Mouse (Mus musculus): ENCODE results near the gene Wdr91. TPM values are rescaled to one million over a fixed set of nuclear protein-coding genes. Genes with fewer than 3 reads are reported as not detected.

Wdr91 gene
- total RNA-seq, 1 experiment from 2014 or later, result 23.2 TPM

DNA sequence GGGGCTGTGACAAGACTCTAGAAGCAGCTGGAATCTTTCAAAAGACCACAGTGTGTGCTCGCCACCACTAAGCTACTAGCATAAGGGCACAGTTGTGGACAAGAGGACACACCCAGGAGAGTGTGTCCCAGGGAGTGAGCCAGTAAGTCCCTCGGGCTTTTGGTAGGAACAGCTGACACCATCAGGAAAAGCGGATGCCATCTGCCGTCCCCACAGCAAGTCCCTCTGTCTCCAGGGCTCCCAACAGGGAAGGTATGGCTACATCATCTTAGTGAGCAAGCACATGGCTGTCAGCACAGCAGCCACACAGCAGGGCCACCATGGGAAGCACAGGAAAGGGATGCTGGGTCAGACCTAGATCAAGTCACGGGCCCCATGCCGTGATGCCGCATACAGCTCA, 15.1 kb downstream of the Wdr91 start:
- no peak for ATAC-seq (replicated peaks; ENCODE audit: insufficient number of reproducible peaks, low FRiP score, low TSS enrichment, poor library complexity, severe bottlenecking)

DNA sequence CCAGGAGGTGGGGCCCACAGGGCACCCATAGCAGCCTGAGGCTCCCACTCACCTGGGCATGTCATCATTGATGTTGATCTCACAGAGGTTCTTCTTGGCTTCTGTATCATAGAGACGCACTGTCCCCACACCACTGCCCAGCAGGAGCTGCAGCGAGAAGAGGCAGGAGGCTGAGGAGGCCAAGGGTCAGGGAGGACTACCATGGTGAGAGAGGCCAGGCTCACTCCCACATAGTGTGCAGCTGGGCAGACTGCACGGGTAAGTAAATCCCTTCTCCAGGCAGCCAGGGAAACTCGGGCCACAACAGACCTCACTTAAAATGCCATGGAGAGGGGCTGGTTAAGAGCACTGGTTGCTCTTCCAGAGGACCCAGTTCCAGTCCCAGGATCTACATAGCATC, 21.5 kb downstream of the Wdr91 start:
- ATAC-seq (replicated peaks; ENCODE audit: insufficient number of reproducible peaks, low FRiP score, low TSS enrichment, poor library complexity, severe bottlenecking), result no peak

DNA sequence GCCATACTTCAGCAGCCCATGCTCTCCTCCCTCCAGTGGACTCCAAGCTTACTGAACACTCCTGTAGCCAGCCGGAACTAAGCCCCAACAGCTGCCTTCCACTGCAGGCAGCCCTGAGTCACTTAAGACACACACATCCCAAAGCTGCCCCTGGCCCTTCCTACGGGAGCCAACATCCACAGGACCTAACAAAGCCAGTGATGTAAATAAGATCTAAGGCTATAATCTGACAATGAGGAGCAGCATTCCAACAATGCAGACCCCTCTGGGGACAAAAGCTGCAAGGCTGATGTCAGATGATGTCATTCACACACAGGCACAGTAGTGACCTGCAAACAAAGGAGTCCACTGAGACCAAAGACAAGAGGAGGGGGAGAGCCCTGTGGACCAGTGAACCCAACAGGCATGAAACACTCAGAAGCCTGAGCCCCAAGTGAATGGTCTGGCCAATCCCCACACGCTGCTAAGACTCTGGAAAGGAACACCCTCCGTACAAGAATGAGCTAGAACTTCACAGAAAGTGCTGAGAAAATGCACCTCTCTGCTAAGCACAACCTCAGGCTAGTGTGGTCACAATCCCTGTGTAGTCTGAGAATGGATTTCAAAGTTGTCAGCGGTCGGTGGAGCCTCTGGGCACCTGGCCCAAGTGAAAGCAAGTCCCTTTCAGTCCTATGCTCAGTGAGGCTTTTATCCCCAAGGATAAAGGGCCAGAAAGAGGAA, 23.4 kb downstream of the Wdr91 start:
- ATAC-seq (replicated peaks; ENCODE audit: insufficient number of reproducible peaks, low FRiP score, low TSS enrichment, poor library complexity, severe bottlenecking), result no peak

DNA sequence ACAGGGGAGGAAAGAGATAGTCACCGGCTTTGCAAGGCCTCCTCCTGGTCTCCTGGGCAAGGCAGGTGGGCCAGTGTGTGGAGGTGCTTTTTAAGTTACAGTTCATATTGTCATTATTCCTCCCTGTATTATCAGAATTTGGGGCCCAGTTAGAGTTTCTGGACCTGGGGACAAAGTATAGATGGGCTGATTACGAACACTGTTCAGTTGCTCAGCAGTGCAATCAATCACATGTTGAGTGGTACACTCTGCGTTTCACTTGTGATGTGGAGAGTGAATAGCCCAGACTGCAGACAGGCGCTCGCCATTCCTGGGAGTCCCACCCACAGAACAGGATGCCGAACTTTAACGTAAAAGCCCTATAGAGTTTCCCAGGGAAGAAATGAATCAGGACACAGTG, 26.0 kb downstream of the Wdr91 start:
- ATAC-seq (replicated peaks; ENCODE audit: insufficient number of reproducible peaks, low FRiP score, low TSS enrichment, poor library complexity, severe bottlenecking), result no peak

DNA sequence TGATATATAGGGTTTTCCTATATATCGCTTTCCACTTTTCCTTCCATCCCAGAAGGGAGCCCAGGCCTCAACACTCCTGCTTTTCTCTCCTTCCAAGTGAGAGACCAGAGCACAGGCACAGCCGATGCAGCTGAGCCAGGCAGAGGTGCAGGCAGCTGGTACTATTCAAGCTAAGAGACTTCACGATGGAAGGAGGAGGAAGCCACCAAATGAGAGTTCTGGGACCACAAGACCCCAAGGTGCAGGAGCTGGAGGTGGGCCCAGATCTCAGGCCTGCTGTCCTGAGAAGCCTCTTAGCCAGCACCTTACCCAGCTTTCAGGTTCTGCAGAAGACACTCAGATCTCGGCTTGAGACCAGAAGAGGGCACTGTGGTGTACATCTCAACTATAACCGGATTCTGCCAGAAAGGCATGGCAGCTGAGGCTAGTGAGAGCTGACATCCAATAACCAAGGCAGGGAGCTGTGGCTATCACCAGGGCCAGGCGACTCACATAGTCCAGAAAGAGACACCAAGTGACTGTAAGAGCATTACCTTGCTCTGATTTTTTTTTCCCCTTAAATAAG, 30.7 kb downstream of the Wdr91 start:
- no peak for ATAC-seq (replicated peaks; ENCODE audit: insufficient number of reproducible peaks, low FRiP score, low TSS enrichment, poor library complexity, severe bottlenecking)

DNA sequence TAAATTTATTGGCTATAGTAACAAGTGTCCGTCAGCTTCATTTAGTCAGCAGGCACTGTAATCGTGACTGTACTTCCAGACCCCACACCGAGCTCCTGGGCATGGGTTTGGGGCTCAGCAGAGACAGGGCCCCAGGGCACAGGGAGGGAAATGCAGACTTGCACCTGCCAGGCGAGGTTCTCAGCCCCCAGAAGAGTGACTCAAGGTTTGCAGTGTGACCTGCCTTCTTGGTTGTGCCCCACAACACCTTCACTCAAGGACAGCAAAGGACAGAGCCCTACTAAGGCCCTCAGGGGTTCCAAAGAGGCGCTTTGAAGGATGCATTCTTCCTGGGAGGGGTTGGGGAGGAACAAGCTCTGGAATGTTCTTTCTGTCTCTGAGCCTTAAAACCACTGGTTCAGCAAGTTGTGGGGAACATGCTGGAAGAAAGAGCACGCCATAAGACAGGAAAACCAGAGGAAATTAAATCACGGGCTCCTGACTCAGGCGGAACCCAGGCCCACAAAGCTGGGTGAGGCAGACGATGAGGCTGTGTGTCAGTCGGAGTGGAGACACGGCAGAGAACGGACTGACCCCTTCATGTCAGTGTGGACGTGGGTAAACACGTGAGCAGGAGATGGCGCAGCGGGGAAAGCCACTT, 31.5 kb downstream of the Wdr91 start:
- ATAC-seq (replicated peaks; ENCODE audit: insufficient number of reproducible peaks, low FRiP score, low TSS enrichment, poor library complexity, severe bottlenecking), result no peak

DNA sequence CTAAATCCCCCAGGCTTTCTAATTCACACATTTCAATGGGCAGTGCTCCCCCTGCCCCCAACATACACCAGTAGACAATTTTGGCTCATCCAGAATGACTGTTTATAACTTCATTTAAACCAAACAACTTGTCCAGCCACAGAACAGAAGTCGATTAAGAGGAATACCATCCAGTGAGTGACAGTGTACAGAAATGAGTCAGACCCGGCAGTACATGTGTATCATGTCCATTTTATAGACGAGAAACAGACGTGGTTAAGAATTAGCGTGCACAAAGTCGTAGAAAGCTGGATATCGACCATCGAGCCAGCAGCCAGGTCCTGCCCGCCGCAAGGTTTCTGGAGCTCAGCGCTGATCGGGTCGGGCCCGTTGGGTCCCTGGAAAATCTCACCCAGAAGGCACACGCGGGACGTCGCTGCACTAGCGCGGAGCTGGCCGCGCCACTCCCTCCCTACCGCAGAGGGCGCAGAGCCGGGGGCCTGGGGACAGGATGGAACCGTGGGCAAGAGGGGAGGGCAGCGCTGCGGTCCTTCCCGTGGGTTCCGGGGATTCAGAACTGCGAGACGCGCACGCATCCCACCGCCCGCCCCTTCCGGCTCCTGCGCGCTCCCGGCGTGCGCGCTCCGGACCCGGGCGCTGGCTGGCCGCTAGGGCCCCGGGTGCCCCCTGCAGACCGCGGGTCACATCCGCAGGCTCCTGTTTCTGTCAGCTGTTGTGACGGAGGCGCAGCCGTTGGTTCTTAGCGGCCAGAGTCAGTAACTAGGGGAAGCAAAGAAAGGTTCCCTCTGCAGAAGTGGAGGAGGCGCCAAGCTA, 33.0 kb downstream of the Wdr91 start, which contains the start of gene Cyren:
Cyren (minus strand) TSS at position 552 of the 813 bp plus-strand sequence.
- peak; percentile 82 for ATAC-seq (replicated peaks; ENCODE audit: insufficient number of reproducible peaks, low FRiP score, low TSS enrichment, poor library complexity, severe bottlenecking)

DNA sequence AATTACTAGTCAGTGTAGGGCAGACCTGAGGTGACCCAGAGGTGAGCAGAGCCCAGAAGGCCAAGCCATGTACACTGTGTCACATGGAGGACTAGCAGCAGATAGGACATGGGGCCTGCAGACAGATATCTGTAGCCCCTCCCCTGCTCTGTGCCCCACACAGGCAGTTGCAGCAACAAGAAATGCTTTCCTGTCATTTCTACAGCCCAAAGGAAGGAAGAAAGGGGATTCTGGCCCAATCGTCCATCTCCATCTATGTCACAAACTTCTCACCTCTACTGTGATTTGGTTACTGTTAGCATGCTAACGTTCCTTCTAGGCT, 33.9 kb downstream of the Wdr91 start:
- ATAC-seq (replicated peaks; ENCODE audit: insufficient number of reproducible peaks, low FRiP score, low TSS enrichment, poor library complexity, severe bottlenecking), result no peak

DNA sequence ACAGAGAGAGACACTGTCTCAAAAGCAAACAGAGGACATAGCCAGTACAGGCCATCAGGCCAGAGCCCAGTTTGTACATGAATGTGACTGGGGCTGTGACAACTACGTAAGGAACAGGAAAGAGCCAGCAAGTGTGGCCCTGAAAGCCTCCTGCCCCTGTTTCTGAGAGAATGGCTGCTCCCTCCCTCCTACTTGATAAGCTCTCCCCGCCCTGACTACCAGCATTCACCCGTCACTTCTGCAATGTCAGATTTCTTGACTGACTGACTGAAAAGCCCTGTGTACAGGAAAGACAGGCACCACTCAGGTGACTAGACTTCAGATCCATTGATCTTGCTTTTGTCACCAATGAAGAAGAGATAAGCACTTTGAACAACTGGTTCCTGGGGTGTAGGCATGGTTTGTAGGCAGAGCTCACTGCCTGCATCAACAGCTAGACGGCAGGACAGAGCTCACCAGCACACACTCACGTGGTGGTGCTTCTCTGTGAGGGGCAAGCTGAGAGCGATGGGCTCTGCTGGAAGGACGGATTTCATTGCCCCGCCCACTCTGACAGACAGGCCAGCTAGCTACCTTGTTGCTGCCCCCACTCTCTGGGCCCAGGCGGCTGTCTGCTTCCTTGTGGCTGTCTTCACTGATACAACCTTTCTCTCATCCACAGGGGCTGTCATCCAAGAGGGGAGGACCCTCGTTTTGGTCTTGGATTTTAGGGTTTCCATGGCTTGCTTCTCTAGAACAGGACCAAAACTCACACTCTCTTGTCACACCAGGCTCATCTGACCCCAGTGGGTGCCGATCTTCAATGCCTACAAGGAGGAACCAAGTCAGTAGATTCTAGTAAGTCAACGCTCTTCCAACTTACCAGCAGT, 34.5 kb downstream of the Wdr91 start:
- ATAC-seq (replicated peaks; ENCODE audit: insufficient number of reproducible peaks, low FRiP score, low TSS enrichment, poor library complexity, severe bottlenecking), result no peak

DNA sequence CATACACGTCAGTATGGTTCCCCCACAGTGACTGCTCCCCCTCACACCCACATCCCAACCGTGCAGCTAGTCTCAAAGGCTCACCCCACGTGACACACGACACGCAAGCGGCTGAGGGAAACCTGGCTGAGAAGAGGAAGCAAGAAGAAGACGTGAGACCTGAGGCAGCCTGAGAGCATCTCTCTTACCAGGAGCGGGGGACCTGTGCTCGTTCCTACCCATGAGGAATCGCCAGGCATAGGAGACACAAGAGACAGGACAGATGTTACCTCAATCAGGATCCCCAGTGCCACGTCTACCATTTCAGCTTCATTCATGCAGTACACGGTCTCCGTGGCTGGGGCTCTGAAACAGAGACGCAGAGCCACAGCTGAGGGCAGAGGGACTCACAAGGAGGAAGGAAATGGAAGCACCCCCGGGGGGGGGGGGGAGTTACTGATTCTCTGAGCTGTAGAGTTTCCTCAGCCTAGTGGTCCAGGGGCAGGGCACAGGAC, 35.4 kb downstream of the Wdr91 start:
- ATAC-seq (replicated peaks; ENCODE audit: insufficient number of reproducible peaks, low FRiP score, low TSS enrichment, poor library complexity, severe bottlenecking), result peak; percentile 20

DNA sequence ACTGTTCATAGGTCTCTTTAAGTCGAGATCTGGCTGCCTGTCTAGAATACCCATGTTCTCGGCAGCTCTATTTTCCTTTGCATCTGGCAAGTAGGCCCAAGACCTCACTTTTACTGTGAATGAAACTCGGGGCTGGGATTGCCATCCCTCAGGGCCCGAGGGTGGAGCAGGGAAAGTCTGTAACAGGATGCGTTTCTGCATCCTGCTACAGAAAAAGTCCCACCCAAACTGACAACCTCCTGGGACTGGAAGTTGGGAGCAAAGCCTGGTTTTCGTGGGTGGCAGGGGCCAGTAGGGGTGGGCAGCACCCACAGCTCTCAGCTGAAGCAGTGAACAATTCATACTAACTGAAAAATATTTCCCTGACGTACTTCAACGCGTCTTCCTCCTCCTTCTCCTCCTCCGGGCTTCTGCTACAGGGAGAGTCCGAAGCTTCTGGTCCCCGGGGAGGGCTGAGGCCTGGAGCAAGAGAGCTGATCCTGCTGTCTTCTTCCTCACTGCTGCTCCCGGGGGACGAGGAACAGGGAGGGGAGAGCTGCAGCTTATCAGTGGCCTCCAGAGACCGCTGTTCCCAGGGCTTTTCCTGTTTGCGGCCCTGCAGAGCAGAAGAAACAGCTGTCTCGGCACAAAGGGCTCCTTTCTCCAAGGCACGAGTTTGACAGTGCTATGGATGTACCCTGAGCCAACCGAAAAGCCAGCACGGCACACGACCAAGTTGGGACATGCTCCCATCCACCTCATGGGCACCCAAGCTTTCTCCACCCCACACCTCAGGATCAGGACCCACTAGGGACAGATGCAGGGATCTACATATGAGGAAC, 36.4 kb downstream of the Wdr91 start:
- no peak for ATAC-seq (replicated peaks; ENCODE audit: insufficient number of reproducible peaks, low FRiP score, low TSS enrichment, poor library complexity, severe bottlenecking)

DNA sequence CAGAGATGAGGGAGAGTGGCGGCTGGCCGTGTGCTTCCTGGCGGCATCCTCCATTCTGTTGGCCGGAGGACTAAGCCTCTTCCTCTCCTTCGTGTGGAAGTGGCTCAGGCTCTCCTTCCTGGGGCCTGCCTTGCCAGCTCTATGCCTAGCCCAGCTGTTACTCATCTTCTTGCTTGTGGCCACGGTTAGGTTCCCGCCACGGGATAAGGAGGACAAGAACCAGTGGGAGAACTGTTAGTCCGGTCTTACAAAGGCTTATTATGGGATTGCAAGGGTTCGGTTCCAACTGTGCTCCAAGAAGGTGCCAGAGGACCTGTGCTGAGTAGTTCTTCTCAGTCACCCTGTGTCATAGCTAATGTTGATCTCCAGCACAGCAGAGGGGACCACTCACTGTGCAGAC, 37.8 kb downstream of the Wdr91 start:
- no peak for ATAC-seq (replicated peaks; ENCODE audit: insufficient number of reproducible peaks, low FRiP score, low TSS enrichment, poor library complexity, severe bottlenecking)

DNA sequence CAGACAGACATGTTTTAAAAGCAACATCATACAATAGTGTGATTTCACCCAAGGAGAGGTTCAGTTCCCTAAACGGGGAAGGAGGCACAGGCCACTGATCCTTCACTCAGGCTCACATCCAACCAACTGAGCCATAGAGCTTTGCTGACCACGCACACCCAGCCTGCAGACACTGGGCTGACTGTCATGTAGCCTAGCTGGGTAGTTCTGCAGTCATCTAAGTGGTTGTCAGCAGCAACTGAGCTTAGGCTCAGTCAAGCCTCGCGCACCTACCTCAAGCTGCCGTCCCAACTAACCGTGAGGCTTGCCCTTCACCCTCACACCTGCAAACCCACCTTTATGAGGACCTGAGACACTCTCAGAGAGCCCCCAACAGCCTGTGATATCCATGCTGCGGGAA, 38.7 kb downstream of the Wdr91 start:
- no peak for ATAC-seq (replicated peaks; ENCODE audit: insufficient number of reproducible peaks, low FRiP score, low TSS enrichment, poor library complexity, severe bottlenecking)

DNA sequence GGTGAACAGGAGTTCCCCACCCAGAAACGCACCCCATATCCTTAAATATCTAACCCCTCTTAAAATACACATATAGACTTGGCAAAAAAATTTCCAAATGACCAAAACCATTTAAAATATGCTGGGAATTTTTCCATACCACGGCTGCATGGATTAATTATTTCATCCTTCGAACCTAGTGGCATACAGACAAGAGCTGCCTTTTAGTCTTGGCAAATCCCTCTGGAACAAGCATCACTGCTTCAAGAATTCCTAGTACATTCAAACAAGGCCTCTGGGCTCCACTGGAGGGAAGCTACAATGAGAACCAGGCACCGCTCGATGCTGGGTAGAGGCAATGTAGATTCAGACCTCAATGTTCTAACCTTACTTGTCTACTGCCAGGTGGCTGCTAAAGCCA, 40.0 kb downstream of the Wdr91 start:
- ATAC-seq (replicated peaks; ENCODE audit: insufficient number of reproducible peaks, low FRiP score, low TSS enrichment, poor library complexity, severe bottlenecking), result no peak

DNA sequence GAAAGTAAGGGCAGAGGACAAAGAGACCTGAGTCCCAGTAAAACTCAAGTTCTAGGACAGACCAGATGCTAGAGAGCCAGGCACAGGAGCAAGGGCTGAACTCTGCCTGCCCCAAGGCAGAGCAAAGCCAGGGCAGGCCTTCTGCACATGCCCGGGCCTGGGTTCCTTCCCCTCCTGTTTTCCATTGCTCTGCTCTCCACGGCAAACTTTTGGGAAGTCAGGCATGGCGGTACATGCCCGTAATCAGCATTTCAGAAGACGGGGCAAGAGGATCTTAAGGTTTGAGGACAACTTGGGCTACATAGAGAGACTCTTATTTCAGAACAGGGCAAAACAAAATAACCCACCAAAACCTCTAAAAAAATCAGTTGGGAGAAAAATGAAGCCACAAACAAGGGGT, 40.5 kb downstream of the Wdr91 start:
- ATAC-seq (replicated peaks; ENCODE audit: insufficient number of reproducible peaks, low FRiP score, low TSS enrichment, poor library complexity, severe bottlenecking), result no peak

DNA sequence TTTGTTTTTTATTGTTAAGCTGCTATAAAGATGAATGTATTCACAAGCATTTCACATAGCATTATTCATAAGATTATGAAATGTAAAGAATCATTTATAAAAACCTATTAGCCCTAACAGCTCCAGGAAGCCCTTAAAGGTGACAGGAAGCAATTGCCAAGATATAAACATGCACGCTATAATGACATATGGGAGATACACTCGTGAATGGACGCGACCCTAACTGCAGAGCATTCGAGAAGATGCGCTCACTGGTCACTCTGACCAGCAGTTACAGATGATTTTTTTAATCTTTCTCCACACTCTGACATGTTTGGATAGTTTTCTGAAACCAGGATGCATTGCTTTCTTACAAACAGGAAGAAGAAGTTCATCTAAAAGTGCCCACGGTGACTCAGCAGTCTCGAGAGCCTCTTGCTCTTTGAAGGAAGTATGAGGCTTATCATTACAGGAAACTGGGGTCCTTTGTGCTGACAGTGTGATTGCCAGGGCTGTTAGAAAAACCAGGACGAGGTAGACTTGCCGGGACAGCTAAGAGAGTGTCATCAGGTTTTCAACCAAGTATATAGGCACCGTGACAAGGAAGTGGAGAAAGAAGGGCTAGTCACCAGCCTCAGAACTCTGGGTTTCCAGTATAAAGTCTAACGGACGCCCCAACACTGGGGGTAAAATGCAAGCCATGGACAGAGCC, 41.3 kb downstream of the Wdr91 start:
- peak; percentile 62; the same call in 1 of the 2 replicates for ATAC-seq (replicated peaks; ENCODE audit: insufficient number of reproducible peaks, low FRiP score, low TSS enrichment, poor library complexity, severe bottlenecking)

DNA sequence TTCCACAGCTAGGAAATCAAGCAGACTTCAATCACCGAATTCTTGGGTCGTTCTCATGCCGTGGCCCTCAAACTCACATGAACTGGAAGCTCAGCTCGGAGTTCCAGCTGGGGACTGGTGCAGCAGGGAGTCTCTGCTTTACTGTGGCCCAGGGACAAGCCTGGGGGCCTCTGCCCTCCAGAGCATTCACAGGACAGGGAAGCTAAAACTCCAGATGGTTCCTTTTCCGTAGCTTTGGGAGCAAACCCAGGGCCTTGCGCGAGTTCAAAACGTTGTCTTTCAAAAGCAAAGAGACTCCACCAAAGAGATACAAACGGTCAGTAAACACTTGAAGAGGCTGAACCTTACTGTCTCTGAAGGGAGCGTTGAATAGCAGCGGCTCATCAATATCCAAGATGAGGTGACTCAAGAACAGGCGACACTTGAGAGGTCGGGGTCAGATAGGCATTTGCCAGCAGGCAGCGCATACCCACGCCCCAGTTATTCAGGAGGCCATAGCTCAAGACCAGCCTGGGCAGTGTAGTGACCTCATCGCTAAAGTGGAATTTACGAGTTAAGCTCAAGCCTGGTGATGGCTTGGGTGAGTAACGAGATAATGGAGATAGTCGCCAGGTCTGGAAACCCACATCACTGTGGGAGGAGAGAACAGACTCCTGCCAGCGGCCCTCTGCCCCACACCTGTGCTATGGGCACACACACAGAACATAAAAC, 42.0 kb downstream of the Wdr91 start:
- ATAC-seq (replicated peaks; ENCODE audit: insufficient number of reproducible peaks, low FRiP score, low TSS enrichment, poor library complexity, severe bottlenecking), result no peak
